Mouse (Mus musculus) limb, embryonic 10.5 days (tissue): ENCODE data around the gene Atp1a2. TPM values are rescaled to one million over a fixed set of nuclear protein-coding genes. Genes with fewer than 3 reads are reported as not detected.

Source experiments
- DNase-seq: peaks from one replicate; pipeline ENCODE4 v3.0.0-alpha.2; 2017; ENCODE audit warnings: low spot score
- H3K27ac ChIP-seq: fragments of 300-500 bp; sonication (generic); 2 replicates; pipeline ENCODE4 v1.5.1; 2016; ENCODE audit warnings: mild to moderate bottlenecking
- H3K27me3 ChIP-seq: fragments of 300-500 bp; sonication (generic); 2 replicates; pipeline ENCODE4 v1.6.1; 2016; ENCODE audit warnings: low read depth, mild to moderate bottlenecking; ENCODE audit not compliant: poor library complexity, severe bottlenecking
- H3K36me3 ChIP-seq: fragments of 300-500 bp; sonication (generic); 2 replicates; pipeline ENCODE4 v1.6.1; 2016; ENCODE audit warnings: mild to moderate bottlenecking, moderate library complexity
- H3K4me1 ChIP-seq: fragments of 300-500 bp; sonication (generic); 2 replicates; pipeline ENCODE4 v1.6.1; 2016
- H3K4me3 ChIP-seq: fragments of 300-500 bp; sonication (generic); 2 replicates; pipeline ENCODE4 v1.5.1; 2016; ENCODE audit warnings: mild to moderate bottlenecking, moderate library complexity
- H3K9me3 ChIP-seq: fragments of 300-500 bp; sonication (generic); replicated peaks from 2 replicates; pipeline ENCODE4 v1.6.1; 2016; ENCODE audit warnings: mild to moderate bottlenecking
- WGBS: fragments of 180-500 bp; shearing (Covaris S2); methylation state at CpG from one replicate; pipeline ENCODE4 v1.1.7; 2016; 5-methylcytosine and 5-hydroxymethylcytosine counted together
- polyA plus RNA-seq: library from polyadenylated mRNA; unstranded; fragments of >200 nt; fragmentation: Nextera tagmentation; extraction: Ambion mirVana; gene quantifications from 2 replicates; pipeline ENCODE4 v1.2.1, GENCODE M21; 2016

Atp1a2 gene
- polyA plus RNA-seq, 1 experiment from 2014 or later: 3.2 TPM

- 30% methylated on average over 5 of the region's 5 CpGs for WGBS
- peaks cover 37% of the 10 kb centered on the region for H3K27me3 ChIP-seq
- H3K27ac ChIP-seq: 0 out of 2 replicates have a peak overlapping the region, but pooled peaks have one; percentile 17
- peaks cover 34% of the 10 kb centered on the region for H3K4me1 ChIP-seq
- H3K9me3 ChIP-seq: no peaks in the 10 kb centered on the region
- peaks cover 34% of the 10 kb centered on the region for H3K36me3 ChIP-seq
- no peak overlapping the region for H3K4me3 ChIP-seq
- DNase-seq: no peak
Measured at GRCm38 (mm10) chr1:172319921-172320411, 22.1 kb upstream of the Atp1a2 start.

GRCm38 (mm10) chr1:172319346-172319745 is 21.5 kb upstream of the Atp1a2 start:
- Histone ChIP-seq H3K4me3 (no peak overlapping the region), H3K27me3 (peaks cover 31% of the 10 kb centered on the region), H3K4me1 (peaks cover 34% of the 10 kb centered on the region), H3K27ac (no peak overlapping the region), H3K36me3 (peaks cover 34% of the 10 kb centered on the region), H3K9me3 (no peaks in the 10 kb centered on the region)
- DNase-seq: no peak
- WGBS: 83% methylated on average over 7 of the region's 7 CpGs

GRCm38 (mm10) chr1:172318424-172319035 is 20.7 kb upstream of the Atp1a2 start:
- DNase-seq: no peak
- Histone ChIP-seq H3K9me3 (no peaks in the 10 kb centered on the region), H3K27ac (0 out of 2 replicates have a peak overlapping the region, but pooled peaks have one; percentile 7), H3K4me3 (no peak overlapping the region), H3K36me3 (peaks cover 34% of the 10 kb centered on the region), H3K4me1 (peaks cover 42% of the 10 kb centered on the region), H3K27me3 (peaks cover 31% of the 10 kb centered on the region)
- 89% methylated on average over 19 of the region's 19 CpGs for WGBS

- peaks cover 48% of the 10 kb centered on the region for H3K4me1 ChIP-seq
- H3K9me3 ChIP-seq: no peaks in the 10 kb centered on the region
- DNase-seq: no peak
- WGBS: 59% methylated on average over 15 of the region's 15 CpGs
- H3K27me3 ChIP-seq: peaks cover 25% of the 10 kb centered on the region
- H3K27ac ChIP-seq: no peak overlapping the region; the same call in 1 of the 2 replicates
- peaks cover 34% of the 10 kb centered on the region for H3K36me3 ChIP-seq
- no peak overlapping the region for H3K4me3 ChIP-seq
Measured at GRCm38 (mm10) chr1:172317946-172318345, 20.1 kb upstream of the Atp1a2 start.

- WGBS: 62% methylated on average over 18 of the region's 18 CpGs
- peak overlapping the region; percentile 61 for H3K27ac ChIP-seq
Measured at GRCm38 (mm10) chr1:172317431-172317830, 19.6 kb upstream of the Atp1a2 start.

GRCm38 (mm10) chr1:172314911-172315310 is 17.0 kb upstream of the Atp1a2 start:
- 0 out of 2 replicates have a peak, but pooled peaks cover 11% of the 10 kb centered on the region for H3K27me3 ChIP-seq
- H3K36me3 ChIP-seq: peaks cover 32% of the 10 kb centered on the region
- H3K4me3 ChIP-seq: no peak overlapping the region
- H3K4me1 ChIP-seq: peaks cover 67% of the 10 kb centered on the region
- H3K9me3 ChIP-seq: no peaks in the 10 kb centered on the region
- no peak overlapping the region for H3K27ac ChIP-seq
- no peak for DNase-seq
- 80% methylated on average over 3 of the region's 3 CpGs for WGBS

More at GRCm38 (mm10) chr1:172317431-172317830, 19.6 kb upstream of the Atp1a2 start:
- Histone ChIP-seq H3K4me3 (peak overlapping the region; percentile 4; the same call in 1 of the 2 replicates), H3K4me1 (peaks cover 53% of the 10 kb centered on the region), H3K36me3 (peaks cover 34% of the 10 kb centered on the region), H3K27me3 (peaks cover 20% of the 10 kb centered on the region), H3K9me3 (no peaks in the 10 kb centered on the region)
- no peak for DNase-seq

GRCm38 (mm10) chr1:172313613-172314411 is 15.9 kb upstream of the Atp1a2 start:
- no peaks in the 10 kb centered on the region for H3K9me3 ChIP-seq
- peaks cover 72% of the 10 kb centered on the region for H3K4me1 ChIP-seq

GRCm38 (mm10) chr1:172312768-172313561 is 15.1 kb upstream of the Atp1a2 start:
- Histone ChIP-seq H3K4me1 (peaks cover 74% of the 10 kb centered on the region), H3K36me3 (peaks cover 18% of the 10 kb centered on the region), H3K27ac (peak overlapping the region; percentile 91), H3K9me3 (no peaks in the 10 kb centered on the region), H3K27me3 (0 out of 2 replicates have a peak, but pooled peaks cover 6% of the 10 kb centered on the region), H3K4me3 (peak overlapping the region; percentile 77)
- 24% methylated on average over 16 of the region's 16 CpGs for WGBS
- no peak for DNase-seq

More at GRCm38 (mm10) chr1:172313613-172314411, 15.9 kb upstream of the Atp1a2 start:
- peak overlapping the region; percentile 77 for H3K4me3 ChIP-seq
- H3K27ac ChIP-seq: no peak overlapping the region
- peaks cover 26% of the 10 kb centered on the region for H3K36me3 ChIP-seq
- WGBS: 75% methylated on average over 10 of the region's 10 CpGs
- H3K27me3 ChIP-seq: 0 out of 2 replicates have a peak, but pooled peaks cover 11% of the 10 kb centered on the region
- no peak for DNase-seq

GRCm38 (mm10) chr1:172311921-172312767 is 14.3 kb upstream of the Atp1a2 start:
- Histone ChIP-seq H3K36me3 (peaks cover 9% of the 10 kb centered on the region), H3K27me3 (0 out of 2 replicates have a peak, but pooled peaks cover 6% of the 10 kb centered on the region), H3K9me3 (no peaks in the 10 kb centered on the region), H3K4me1 (peaks cover 70% of the 10 kb centered on the region), H3K4me3 (peak overlapping the region; percentile 77), H3K27ac (peak overlapping the region; percentile 91)
- DNase-seq: peak; percentile 94
- WGBS: under 1% methylated on average over 38 of the region's 55 CpGs

GRCm38 (mm10) chr1:172311248-172311906 is 13.5 kb upstream of the Atp1a2 start:
- peak; percentile 52 for DNase-seq
- peaks cover 71% of the 10 kb centered on the region for H3K4me1 ChIP-seq

GRCm38 (mm10) chr1:172309699-172310398 is 12.0 kb upstream of the Atp1a2 start:
- Histone ChIP-seq H3K27ac (peak overlapping the region; percentile 91), H3K36me3 (no peaks in the 10 kb centered on the region), H3K4me3 (peak overlapping the region; percentile 41), H3K4me1 (peaks cover 74% of the 10 kb centered on the region), H3K9me3 (no peaks in the 10 kb centered on the region), H3K27me3 (0 out of 2 replicates have a peak, but pooled peaks cover 6% of the 10 kb centered on the region)
- WGBS: 8% methylated on average over 14 of the region's 14 CpGs
- DNase-seq: peak; percentile 96

More at GRCm38 (mm10) chr1:172311248-172311906, 13.5 kb upstream of the Atp1a2 start:
- Histone ChIP-seq H3K9me3 (no peaks in the 10 kb centered on the region), H3K4me3 (peak overlapping the region; percentile 77), H3K27me3 (0 out of 2 replicates have a peak, but pooled peaks cover 6% of the 10 kb centered on the region), H3K27ac (peak overlapping the region; percentile 91), H3K36me3 (peaks cover 4% of the 10 kb centered on the region; the same call in 1 of the 2 replicates)
- 6% methylated on average over 23 of the region's 23 CpGs for WGBS
